Mouse (Mus musculus) frontal cortex, adult 2 months (tissue): ENCODE measurements around the gene Thsd4. TPM values are rescaled to one million over a fixed set of nuclear protein-coding genes. Genes with fewer than 3 reads are reported as not detected.

Source experiments
- DNase-seq, 2 experiments: peaks; one replicate each; pipeline ENCODE4 v3.0.0; 2022; ENCODE audit warnings: low spot score in 1 of 2; ENCODE audit errors: extremely low spot score in 1 of 2
- polyA plus RNA-seq: library from polyadenylated mRNA; depleted of rRNA; stranded (reverse); fragments of >200 nt; gene quantifications from 2 replicates; pipeline ENCODE4 v1.2.3, GENCODE M21; 2012; rRNA removed

Gene Thsd4
- polyA plus RNA-seq, result 4.7 TPM in 2 replicates

GRCm38 (mm10) chr9:60521806-60522264 lies at the start of gene Thsd4:
Gene Thsd4 (minus strand): TSS chr9:60522046.
- DNase-seq, result peak in 1 of 2 experiments; percentile 27

- no peak for DNase-seq
Observed at GRCm38 (mm10) chr9:60571041-60571440, 49.2 kb upstream of the Thsd4 start.

- DNase-seq, result no peak
Observed at GRCm38 (mm10) chr9:60569366-60569765, 47.5 kb upstream of the Thsd4 start.

- no peak for DNase-seq
Observed at GRCm38 (mm10) chr9:60563809-60564208, 42.0 kb upstream of the Thsd4 start.

GRCm38 (mm10) chr9:60562443-60563371 lies 40.9 kb upstream of the Thsd4 start:
- no peak for DNase-seq

- DNase-seq, result peak; percentile 28 to 57
Observed at GRCm38 (mm10) chr9:60561641-60562289, 39.9 kb upstream of the Thsd4 start.

- DNase-seq, result peak in 1 of 2 experiments; percentile 27
Observed at GRCm38 (mm10) chr9:60558507-60558906, 36.7 kb upstream of the Thsd4 start.

- DNase-seq, result no peak
Observed at GRCm38 (mm10) chr9:60551238-60551637, 29.4 kb upstream of the Thsd4 start.

GRCm38 (mm10) chr9:60548182-60548581 lies 26.3 kb upstream of the Thsd4 start:
- DNase-seq, result peak in 1 of 2 experiments; percentile 47

- no peak for DNase-seq
Observed at GRCm38 (mm10) chr9:60546169-60546568, 24.3 kb upstream of the Thsd4 start.

GRCm38 (mm10) chr9:60545361-60546096 lies 23.7 kb upstream of the Thsd4 start:
- DNase-seq, result no peak

GRCm38 (mm10) chr9:60543422-60544015 lies 21.7 kb upstream of the Thsd4 start:
- DNase-seq, result no peak

- DNase-seq, result no peak
Observed at GRCm38 (mm10) chr9:60530310-60530709, 8.5 kb upstream of the Thsd4 start.

GRCm38 (mm10) chr9:60529348-60530243 lies 7.8 kb upstream of the Thsd4 start:
- DNase-seq, result no peak

GRCm38 (mm10) chr9:60528269-60528668 lies 6.4 kb upstream of the Thsd4 start:
- DNase-seq, result no peak

- no peak for DNase-seq
Observed at GRCm38 (mm10) chr9:60527836-60528235, 6.0 kb upstream of the Thsd4 start.

- no peak for DNase-seq
Observed at GRCm38 (mm10) chr9:60527051-60527450, 5.2 kb upstream of the Thsd4 start.

- no peak for DNase-seq
Observed at GRCm38 (mm10) chr9:60526195-60526594, 4.3 kb upstream of the Thsd4 start.

- DNase-seq, result no peak
Observed at GRCm38 (mm10) chr9:60521143-60521542, 703 bp downstream of the Thsd4 start.
